Mouse (Mus musculus): Measurements from ENCODE around the gene Osmr.
"Not testable (repeated sequence)": the region's sequence is repeated elsewhere in the genome, so short reads cannot be mapped to it uniquely, and the experiment has no call there.

Osmr gene

GRCm38 (mm10) chr15:6859781-6860180, 15.0 kb downstream of the Osmr start:
- DNase-seq = no peak

- no peak for DNase-seq
These were observed 15.9 kb downstream of the Osmr start for GRCm38 (mm10) chr15:6858871-6859270.

- DNase-seq = no peak
These were observed 17.4 kb downstream of the Osmr start for GRCm38 (mm10) chr15:6857270-6857905.

GRCm38 (mm10) chr15:6849851-6850250, 24.9 kb downstream of the Osmr start:
- no peak for DNase-seq

- DNase-seq = peak; percentile 56
These were observed 34.6 kb downstream of the Osmr start for GRCm38 (mm10) chr15:6840199-6840598.

GRCm38 (mm10) chr15:6815807-6816206, 59.0 kb downstream of the Osmr start:
- no peak for DNase-seq

- not testable (repeated sequence) for DNase-seq
These were observed 73.6 kb downstream of the Osmr start for GRCm38 (mm10) chr15:6801212-6801611.

GRCm38 (mm10) chr15:6792846-6793245, 81.9 kb downstream of the Osmr start:
- no peak for DNase-seq

- DNase-seq = no peak
These were observed 83.1 kb downstream of the Osmr start for GRCm38 (mm10) chr15:6791648-6792047.

- no peak for DNase-seq
These were observed 84.8 kb downstream of the Osmr start for GRCm38 (mm10) chr15:6790011-6790410.

- no peak for DNase-seq
These were observed 87.5 kb downstream of the Osmr start for GRCm38 (mm10) chr15:6787236-6787635.

GRCm38 (mm10) chr15:6786212-6786611, 88.6 kb downstream of the Osmr start:
- DNase-seq = no peak

- DNase-seq = no peak
These were observed 102.5 kb downstream of the Osmr start for GRCm38 (mm10) chr15:6772265-6772664.
